Mouse (Mus musculus): ENCODE results near the gene Pik3ca.

- TF ChIP-seq CTCF (IDR thresholded peaks at IDR 0.05; ENCODE audit: insufficient read depth, low read depth, low read length) (no peak), POLR2A (IDR thresholded peaks at IDR 0.05; ENCODE audit: insufficient read depth, low read depth, low read length) (no peak)
Observed at GRCm38 (mm10) chr3:32347881-32348280, 49.6 kb upstream of the Pik3ca start.

Measured in olfactory bulb, adult 2 months (tissue).